Mouse (Mus musculus): ENCODE measurements around the gene Osbpl5.
A peak's percentile ranks its signal among the peaks of the same experiment; 100 is the strongest.

The Osbpl5 gene

GRCm38 (mm10) chr7:143755357-143756124, 1.2 kb downstream of the Osbpl5 start:
- no peak for DNase-seq (ENCODE audit: low spot score in 2 of 2)

- peak; percentile 45 to 52 for DNase-seq (ENCODE audit: low spot score in 2 of 2)
Observed at GRCm38 (mm10) chr7:143753990-143754715, 2.6 kb downstream of the Osbpl5 start.

DNA sequence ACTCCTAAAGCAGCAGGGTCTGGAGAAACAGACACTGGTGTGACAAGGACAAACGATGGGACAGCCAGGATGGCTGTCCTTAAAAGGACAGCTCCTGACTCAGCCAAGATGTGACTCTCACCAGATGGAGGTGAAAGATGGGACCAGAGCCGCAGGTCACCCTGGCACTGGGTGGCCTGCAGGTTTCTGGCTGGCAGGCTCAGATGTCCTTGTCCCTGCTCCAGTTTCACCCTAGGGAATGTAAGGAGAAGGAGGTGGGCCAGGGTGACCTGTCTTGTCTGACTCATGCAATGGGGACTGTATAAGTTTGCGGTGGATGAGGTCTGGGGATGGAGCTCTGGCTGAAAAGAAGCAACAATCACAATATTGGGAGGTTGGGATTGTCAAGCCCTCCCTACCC, 4.2 kb downstream of the Osbpl5 start:
- no peak for DNase-seq (ENCODE audit: low spot score in 2 of 2)

DNA sequence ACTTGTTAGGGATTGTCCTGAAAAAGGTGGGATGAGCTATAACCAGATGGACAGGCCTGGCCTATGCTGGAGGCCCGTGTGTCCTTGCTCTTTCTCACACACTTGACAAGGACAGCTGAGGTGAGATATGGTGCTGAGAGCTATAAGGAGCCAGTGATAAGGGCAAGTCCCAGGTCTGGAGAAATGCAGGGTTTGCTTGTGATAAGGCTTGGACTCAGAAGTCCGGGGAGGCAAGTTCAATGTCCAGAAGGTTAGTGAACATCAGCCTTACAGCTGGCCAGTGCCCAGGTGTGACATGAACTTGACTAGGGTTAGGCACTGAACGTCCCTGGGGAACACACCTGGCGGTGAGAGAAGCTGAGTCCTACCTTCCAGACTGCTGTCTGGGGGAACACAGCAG, 4.7 kb downstream of the Osbpl5 start:
- DNase-seq (ENCODE audit: low spot score in 2 of 2): no peak

DNA sequence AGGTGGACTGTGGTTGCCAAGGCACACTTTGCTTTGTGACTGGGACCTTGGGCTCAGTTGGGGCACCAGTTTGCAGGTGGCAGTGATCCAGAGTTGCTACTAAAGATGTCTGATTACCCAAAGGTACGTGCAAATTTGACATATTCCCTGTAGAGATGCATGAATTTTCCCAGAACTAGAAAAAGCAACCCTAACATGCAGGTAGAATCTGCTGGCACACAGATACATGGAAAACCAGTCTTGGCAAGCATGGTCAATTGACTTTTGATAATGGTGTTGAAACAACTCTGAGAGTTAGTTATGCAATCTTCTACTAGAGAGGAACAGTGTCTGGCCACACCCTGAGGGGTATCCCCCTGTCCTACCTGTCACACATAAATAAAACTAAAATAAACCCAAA, 5.4 kb downstream of the Osbpl5 start:
- DNase-seq (ENCODE audit: low spot score in 2 of 2): no peak

GRCm38 (mm10) chr7:143749045-143749444, 7.7 kb downstream of the Osbpl5 start:
- no peak for DNase-seq (ENCODE audit: low spot score in 2 of 2)

DNA sequence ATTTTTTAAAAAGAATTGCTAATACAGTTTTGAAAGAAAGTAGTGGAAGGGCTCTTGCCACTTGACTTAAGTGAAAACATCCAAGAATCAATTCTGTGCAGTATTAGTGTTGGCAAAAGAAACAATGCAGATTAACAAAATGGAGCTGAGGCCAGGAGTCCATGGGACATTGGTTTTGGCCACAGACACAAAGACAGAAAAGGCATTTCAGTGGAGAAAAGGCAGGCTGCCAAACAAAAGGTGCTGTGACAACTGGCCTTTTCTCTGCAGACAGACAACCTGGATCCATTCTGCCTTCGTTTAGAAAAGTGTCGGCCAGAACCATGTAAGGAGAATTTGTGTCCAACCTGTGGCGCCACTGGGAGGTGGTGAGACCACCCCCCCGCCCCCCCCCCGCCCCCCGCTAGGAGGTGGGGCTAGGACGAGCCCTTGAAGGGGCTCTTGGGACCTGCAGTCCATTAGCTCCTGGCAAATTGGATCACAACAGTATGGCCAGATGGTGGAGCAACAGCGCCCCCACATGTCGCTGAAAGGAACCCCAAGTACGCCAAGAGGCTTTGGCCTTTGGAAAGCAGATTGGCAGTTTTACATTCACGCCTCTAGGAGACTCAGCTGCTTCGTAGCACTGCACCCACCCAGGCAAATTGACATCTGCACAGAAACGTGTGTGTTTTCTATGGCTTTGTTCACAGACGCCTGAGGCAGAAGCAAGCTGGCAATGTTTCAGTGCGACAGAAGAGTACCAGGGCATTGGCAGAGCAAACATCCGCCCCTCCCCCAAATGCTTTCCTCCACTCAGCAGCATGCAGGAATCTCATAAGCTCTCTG, 8.5 kb downstream of the Osbpl5 start:
- peak; percentile 86 to 94 for DNase-seq (ENCODE audit: low spot score in 2 of 2)

- DNase-seq (ENCODE audit: low spot score in 2 of 2): no peak
Observed at GRCm38 (mm10) chr7:143740653-143741052, 16.1 kb downstream of the Osbpl5 start.

DNA sequence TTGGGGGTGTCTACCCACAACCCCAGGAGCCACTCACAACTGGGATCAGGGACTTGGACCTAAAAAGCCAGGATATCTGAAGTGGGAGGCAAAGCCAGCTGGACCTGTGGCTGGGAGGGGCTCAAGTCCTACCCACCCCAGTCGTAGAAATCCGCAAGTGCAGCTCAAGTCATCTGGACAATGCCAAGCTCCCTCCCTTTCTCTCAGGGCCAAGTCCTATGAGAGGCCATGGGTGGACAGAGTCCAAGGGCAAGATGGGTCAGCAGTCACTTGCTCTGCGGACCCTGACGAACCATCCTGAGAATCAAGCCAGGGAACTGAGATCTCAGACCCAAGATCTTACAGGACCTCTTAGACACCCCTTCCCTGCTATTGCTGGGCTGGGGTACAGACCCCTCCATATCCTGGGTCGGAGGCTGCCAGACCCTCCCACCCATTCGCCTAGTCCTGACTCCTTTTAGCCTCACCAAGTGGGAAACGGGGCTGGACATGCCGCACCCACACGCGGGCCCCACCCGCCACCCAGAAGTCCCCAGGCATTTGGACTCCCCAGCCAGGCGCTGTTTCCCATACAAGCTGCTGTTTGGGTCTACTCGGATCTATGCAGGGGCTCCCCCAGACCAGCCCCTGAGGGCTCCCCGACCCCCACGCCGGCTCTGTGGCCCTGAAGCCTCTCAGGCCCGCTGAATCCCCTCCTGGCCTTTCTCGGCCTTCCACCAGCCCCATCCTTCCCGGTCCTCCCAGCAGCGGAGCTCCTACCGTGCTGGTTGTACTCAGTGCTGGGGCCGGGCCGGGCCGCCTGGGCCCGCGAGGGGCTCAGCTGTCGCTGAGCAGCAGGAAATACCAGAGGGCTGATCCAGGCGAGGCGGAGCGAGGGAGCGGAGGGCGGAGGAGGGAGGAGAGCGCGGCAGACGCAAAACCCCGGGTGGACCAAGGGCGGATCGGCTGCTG, 17.0 kb downstream of the Osbpl5 start:
- peak; percentile 75 to 77 for DNase-seq (ENCODE audit: low spot score in 2 of 2)

- peak; percentile 27 to 29 for DNase-seq (ENCODE audit: low spot score in 2 of 2)
Observed at GRCm38 (mm10) chr7:143738601-143739006, 18.2 kb downstream of the Osbpl5 start.

DNA sequence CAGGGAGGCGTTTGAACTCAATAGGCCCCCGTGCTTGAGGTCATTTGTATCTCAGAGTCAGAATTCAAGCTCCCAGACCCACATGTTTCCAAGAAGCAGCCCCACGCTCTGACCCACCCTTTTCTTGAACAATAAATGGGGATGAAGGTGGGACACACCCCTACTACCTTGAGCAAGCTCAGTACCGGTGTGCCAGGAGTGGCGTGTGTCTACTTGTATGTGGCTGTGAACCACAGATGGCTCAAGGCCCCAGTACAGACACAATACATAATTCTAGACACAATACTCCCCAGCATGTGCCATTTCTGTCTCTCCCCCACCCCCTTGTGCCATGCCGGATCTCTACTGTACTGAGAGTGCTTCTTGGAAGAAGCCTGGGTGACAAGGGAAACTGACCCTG, 18.6 kb downstream of the Osbpl5 start:
- DNase-seq (ENCODE audit: low spot score in 2 of 2): no peak

GRCm38 (mm10) chr7:143733746-143734145, 23.0 kb downstream of the Osbpl5 start:
- peak; percentile 37 to 49 for DNase-seq (ENCODE audit: low spot score in 2 of 2)

DNA sequence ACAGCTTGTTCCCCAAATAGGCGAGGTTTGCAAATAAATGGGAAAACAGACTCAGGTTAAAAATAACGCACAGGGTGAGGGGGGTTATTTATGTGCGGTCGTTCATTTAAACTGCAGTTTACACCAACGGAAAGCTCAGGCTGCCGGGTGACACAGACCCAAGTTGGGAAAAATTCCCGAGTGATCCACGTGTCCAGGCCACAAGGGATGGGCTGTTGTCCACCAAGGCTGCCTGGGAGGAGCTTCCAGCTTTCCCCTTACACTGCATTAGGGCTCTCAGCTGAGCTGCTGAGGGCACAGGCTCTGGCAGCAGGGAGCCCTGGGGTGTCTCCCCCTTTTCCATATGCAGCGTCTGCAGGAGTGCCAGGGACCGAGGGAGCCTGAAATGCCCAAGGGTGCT, 26.9 kb downstream of the Osbpl5 start:
- no peak for DNase-seq (ENCODE audit: low spot score in 2 of 2)

- DNase-seq (ENCODE audit: low spot score in 2 of 2): no peak
Observed at GRCm38 (mm10) chr7:143726396-143726795, 30.4 kb downstream of the Osbpl5 start.

GRCm38 (mm10) chr7:143723841-143724240, 32.9 kb downstream of the Osbpl5 start:
- no peak for DNase-seq (ENCODE audit: low spot score in 2 of 2)

GRCm38 (mm10) chr7:143722646-143723045, 34.1 kb downstream of the Osbpl5 start:
- DNase-seq (ENCODE audit: low spot score in 2 of 2): peak; percentile 21 to 40

DNA sequence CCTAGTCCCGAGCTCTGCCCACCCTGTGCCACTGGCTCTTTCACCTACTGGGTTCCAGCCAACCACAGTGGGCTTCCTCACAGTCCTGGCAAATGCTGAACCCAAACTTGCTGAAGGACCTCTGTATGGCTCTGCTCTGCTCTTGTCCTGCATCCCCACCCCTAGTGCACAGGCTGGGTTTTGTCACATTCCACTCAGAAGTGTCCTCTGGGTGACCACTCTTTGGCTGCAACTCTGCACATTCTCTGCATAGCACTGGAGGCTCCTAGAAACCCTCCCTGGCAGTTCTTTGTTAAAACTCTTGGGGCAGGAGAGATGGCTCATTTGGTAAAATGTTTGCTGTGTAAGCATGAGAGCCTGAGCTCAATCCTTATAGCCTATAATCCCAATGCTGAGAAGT, 39.0 kb downstream of the Osbpl5 start:
- no peak for DNase-seq (ENCODE audit: low spot score in 2 of 2)

- no peak for DNase-seq (ENCODE audit: low spot score in 2 of 2)
Observed at GRCm38 (mm10) chr7:143713421-143713820, 43.4 kb downstream of the Osbpl5 start.

DNA sequence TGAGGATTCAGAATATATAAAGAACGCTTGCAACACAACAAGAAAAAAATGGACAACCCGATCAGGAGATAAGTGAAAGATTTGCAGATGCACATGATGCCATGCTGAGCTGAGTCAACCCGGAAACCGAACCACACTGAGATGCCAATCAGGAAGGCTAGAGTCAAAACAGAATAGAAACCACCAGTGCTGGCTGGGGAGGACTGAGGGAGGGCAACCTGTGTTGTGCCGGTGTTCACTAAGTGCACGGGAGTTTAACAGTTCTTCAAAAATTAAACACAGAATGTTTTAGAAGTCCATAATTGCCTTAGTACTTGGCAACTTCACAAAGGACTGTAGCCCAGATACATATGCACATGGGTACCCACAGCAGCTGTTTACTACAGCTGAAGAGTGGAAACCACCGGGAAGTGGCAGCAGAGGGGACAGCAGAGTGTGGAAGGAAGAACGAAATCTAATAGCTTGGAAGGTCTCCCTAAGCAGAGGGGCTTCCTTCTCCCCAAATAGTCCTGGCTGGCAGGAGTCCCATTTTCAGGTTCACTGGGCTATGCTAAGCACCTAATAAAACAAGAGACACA, 43.9 kb downstream of the Osbpl5 start:
- no peak for DNase-seq (ENCODE audit: low spot score in 2 of 2)

DNA sequence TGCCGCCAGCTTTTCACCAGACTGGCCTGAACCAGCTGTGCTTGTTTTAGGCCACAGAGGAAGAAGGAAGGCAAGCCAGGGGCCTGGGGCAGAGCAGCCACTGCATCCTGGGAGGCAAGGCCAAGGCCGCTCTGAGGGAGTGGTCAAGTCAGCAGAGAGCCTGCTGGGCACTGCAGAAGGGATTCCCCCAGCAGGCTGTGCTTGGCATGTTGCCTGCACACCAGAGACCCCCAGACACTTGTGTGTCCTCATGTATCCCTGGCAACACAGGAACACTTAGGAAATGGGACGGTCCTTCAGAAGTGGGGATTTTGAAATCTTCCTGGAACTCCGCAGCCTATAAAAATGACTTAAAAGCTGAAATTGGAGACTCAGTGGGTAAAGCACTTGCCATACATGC, 44.8 kb downstream of the Osbpl5 start:
- DNase-seq (ENCODE audit: low spot score in 2 of 2): no peak

DNA sequence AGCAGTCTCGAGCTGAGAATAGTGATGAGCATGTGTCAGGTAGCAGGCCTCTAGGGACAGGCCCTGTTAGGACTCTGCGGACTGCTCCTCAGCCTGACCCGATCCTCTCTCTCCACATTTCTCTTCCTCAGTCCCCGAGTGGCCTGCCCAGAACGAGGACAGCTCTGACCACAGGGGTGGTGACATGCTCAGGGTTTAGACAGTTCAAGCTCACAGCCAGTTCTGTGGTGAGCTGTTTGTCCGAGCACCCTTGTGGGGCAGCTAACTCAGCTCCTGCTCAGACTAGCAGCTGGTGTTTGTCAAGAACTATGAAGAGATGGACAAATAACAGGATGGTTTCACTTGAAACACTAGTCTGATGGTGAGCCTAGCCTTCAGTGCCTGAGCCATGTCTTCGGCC, 45.4 kb downstream of the Osbpl5 start:
- no peak for DNase-seq (ENCODE audit: low spot score in 2 of 2)
